Mouse (Mus musculus): Measurements from ENCODE around the gene Depdc1b.

Depdc1b gene

DNA sequence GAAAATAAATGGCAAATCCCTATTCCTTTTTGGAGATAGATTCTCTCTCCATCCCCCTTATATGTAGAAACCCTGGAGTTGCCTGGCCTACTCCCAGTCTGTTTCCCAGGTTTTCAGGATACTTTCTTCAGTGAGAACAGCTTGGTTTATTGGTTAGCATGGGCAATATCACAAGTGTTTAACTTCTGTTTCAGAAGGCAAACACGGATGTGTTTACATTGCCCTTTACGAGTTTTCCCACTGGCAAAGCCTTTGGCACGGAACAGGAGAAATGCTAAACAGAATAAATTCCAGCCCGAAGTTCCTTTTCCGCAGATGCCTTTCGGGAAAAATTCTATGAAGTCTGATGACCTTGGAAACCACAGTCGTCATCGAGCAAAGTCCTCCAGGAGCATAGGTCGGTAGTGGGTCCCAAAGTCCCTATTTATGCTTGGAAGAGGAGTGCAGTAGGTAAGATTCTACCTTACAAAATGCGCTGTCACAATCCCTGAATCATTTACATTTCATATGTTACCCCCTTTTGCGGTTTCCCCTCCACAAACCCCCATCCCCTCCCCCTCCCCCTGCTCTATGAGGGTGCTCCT is 132.3 kb downstream of the Depdc1b start:
- no peak for DNase-seq (ENCODE audit: low spot score)

DNA sequence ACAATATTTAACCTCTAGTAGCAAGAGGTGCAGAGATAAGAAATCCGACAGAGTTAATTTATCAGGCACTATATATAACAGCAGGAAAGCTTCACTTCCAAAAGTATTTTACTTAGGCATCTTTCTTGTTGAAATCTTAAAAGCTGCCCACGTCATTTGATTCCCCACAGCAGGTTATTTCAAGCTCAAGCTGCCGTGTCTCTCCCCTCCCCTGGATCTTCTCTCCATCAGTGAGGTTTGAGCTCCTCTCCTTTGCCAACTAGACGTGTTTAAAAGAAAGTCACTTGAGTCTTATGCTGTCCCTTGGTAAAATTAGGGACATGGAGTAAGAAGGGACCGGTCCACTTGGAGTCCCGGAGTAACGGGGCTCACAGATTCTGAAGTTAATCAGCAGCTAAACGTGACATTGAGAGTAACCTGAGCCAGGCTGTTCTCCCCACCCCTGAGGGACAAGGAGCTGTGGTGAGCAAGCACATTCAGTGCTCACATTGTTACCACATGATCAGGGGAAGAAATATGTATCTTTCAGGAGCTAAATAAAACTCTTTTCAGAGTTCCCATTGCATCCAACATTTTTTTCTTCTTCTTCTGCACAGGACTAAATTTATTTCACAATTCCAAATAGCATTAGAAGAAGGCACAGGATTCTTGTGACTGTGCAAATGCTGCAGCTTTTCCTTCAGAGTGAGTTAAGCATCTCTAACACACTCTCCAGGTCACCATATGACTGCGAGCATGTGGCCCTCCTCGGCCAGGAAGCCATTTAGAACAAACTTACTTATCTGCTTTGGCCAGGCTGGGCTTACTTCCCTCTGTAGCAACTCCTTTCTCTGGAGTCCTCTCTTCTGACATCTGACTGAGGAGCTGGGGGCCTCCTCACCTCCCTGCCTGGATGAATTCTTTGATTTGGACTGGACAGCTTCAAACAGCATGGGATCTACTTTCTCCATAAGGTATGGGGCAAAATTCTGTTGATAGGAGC is 133.3 kb downstream of the Depdc1b start, which contains the start of gene Pde4d:
Gene Pde4d (plus strand): TSS at position 833 of the 982 bp plus-strand sequence.
- DNase-seq (ENCODE audit: low spot score): no peak

- DNase-seq (ENCODE audit: low spot score): no peak
These were observed 135.0 kb downstream of the Depdc1b start for GRCm38 (mm10) chr13:108451122-108451521.

- no peak for DNase-seq (ENCODE audit: low spot score)
These were observed 137.2 kb downstream of the Depdc1b start for GRCm38 (mm10) chr13:108453064-108453919.
